Mouse (Mus musculus): ENCODE data around the gene Corin. TPM values are rescaled to one million over a fixed set of nuclear protein-coding genes. Genes with fewer than 3 reads are reported as not detected.
A peak's percentile ranks its signal among the peaks of the same experiment; 100 is the strongest.

Gene Corin
- polyA plus RNA-seq, 1 experiment from 2014 or later = 1.1 TPM

GRCm38 (mm10) chr5:72363838-72364237 is 140.4 kb downstream of the Corin start:
- Histone ChIP-seq H3K4me1 (ENCODE audit: control insufficient read depth, insufficient read depth, low read depth, low read length) (no peaks in the 10 kb centered on the region), H3K4me2 (ENCODE audit: low read length) (no peak overlapping the region), H3K9me3 (ENCODE audit: control insufficient read depth, low read length) (no peaks in the 10 kb centered on the region), H3K27ac (ENCODE audit: low read depth, low read length) (no peak overlapping the region), H3K27me3 (replicated peaks; ENCODE audit: control insufficient read depth, insufficient read depth, low read length) (no peaks in the 10 kb centered on the region), H3K4me3 (ENCODE audit: low read length) (no peak overlapping the region), H3K9ac (ENCODE audit: low read depth, low read length) (no peak overlapping the region), H3K36me3 (ENCODE audit: control insufficient read depth, insufficient read depth, low read length) (no peaks in the 10 kb centered on the region)
- 41% methylated on average over 3 of the region's 3 CpGs for WGBS
- ATAC-seq = no peak

GRCm38 (mm10) chr5:72353746-72354145 is 150.5 kb downstream of the Corin start:
- H3K36me3 ChIP-seq (ENCODE audit: control insufficient read depth, insufficient read depth, low read length) = no peaks in the 10 kb centered on the region
- H3K9ac ChIP-seq (ENCODE audit: low read depth, low read length) = no peak overlapping the region
- no peaks in the 10 kb centered on the region for H3K9me3 ChIP-seq (ENCODE audit: control insufficient read depth, low read length)
- no peak overlapping the region for H3K4me2 ChIP-seq (ENCODE audit: low read length)
- H3K4me1 ChIP-seq (ENCODE audit: control insufficient read depth, insufficient read depth, low read depth, low read length) = no peaks in the 10 kb centered on the region
- no peak for ATAC-seq
- H3K27me3 ChIP-seq (replicated peaks; ENCODE audit: control insufficient read depth, insufficient read depth, low read length) = no peaks in the 10 kb centered on the region
- no peak overlapping the region for H3K27ac ChIP-seq (ENCODE audit: low read depth, low read length)
- no peak overlapping the region for H3K4me3 ChIP-seq (ENCODE audit: low read length)
- WGBS = 66% methylated on average over 4 of the region's 4 CpGs

- no peak overlapping the region for H3K4me2 ChIP-seq (ENCODE audit: low read length)
- H3K4me3 ChIP-seq (ENCODE audit: low read length) = no peak overlapping the region
- no peak overlapping the region for H3K27ac ChIP-seq (ENCODE audit: low read depth, low read length)
- no peaks in the 10 kb centered on the region for H3K9me3 ChIP-seq (ENCODE audit: control insufficient read depth, low read length)
- WGBS = 37% methylated on average over 5 of the region's 5 CpGs
- no peaks in the 10 kb centered on the region for H3K27me3 ChIP-seq (replicated peaks; ENCODE audit: control insufficient read depth, insufficient read depth, low read length)
- ATAC-seq = peak; percentile 97
- H3K36me3 ChIP-seq (ENCODE audit: control insufficient read depth, insufficient read depth, low read length) = no peaks in the 10 kb centered on the region
- H3K9ac ChIP-seq (ENCODE audit: low read depth, low read length) = no peak overlapping the region
- no peaks in the 10 kb centered on the region for H3K4me1 ChIP-seq (ENCODE audit: control insufficient read depth, insufficient read depth, low read depth, low read length)
Observed at GRCm38 (mm10) chr5:72350081-72350758, 154.1 kb downstream of the Corin start.

GRCm38 (mm10) chr5:72348591-72348990 is 155.7 kb downstream of the Corin start:
- H3K9ac ChIP-seq (ENCODE audit: low read depth, low read length) = no peak overlapping the region

GRCm38 (mm10) chr5:72335873-72336272 is 168.4 kb downstream of the Corin start:
- no peak overlapping the region for H3K4me2 ChIP-seq (ENCODE audit: low read length)
- H3K4me3 ChIP-seq (ENCODE audit: low read length) = no peak overlapping the region
- H3K9me3 ChIP-seq (ENCODE audit: control insufficient read depth, low read length) = no peaks in the 10 kb centered on the region
- no peaks in the 10 kb centered on the region for H3K27me3 ChIP-seq (replicated peaks; ENCODE audit: control insufficient read depth, insufficient read depth, low read length)
- H3K27ac ChIP-seq (ENCODE audit: low read depth, low read length) = no peak overlapping the region
- H3K9ac ChIP-seq (ENCODE audit: low read depth, low read length) = no peak overlapping the region
- no peak for ATAC-seq
- H3K4me1 ChIP-seq (ENCODE audit: control insufficient read depth, insufficient read depth, low read depth, low read length) = no peaks in the 10 kb centered on the region
- WGBS = 85% methylated on average over 5 of the region's 5 CpGs
- H3K36me3 ChIP-seq (ENCODE audit: control insufficient read depth, insufficient read depth, low read length) = no peaks in the 10 kb centered on the region

More at GRCm38 (mm10) chr5:72348591-72348990, 155.7 kb downstream of the Corin start:
- WGBS = 58% methylated on average over 2 of the region's 2 CpGs
- no peak overlapping the region for H3K4me3 ChIP-seq (ENCODE audit: low read length)
- H3K4me2 ChIP-seq (ENCODE audit: low read length) = no peak overlapping the region
- H3K27ac ChIP-seq (ENCODE audit: low read depth, low read length) = no peak overlapping the region
- H3K36me3 ChIP-seq (ENCODE audit: control insufficient read depth, insufficient read depth, low read length) = no peaks in the 10 kb centered on the region
- H3K27me3 ChIP-seq (replicated peaks; ENCODE audit: control insufficient read depth, insufficient read depth, low read length) = no peaks in the 10 kb centered on the region
- no peaks in the 10 kb centered on the region for H3K9me3 ChIP-seq (ENCODE audit: control insufficient read depth, low read length)
- no peaks in the 10 kb centered on the region for H3K4me1 ChIP-seq (ENCODE audit: control insufficient read depth, insufficient read depth, low read depth, low read length)
- no peak for ATAC-seq

- no peak overlapping the region for H3K9ac ChIP-seq (ENCODE audit: low read depth, low read length)
- H3K4me2 ChIP-seq (ENCODE audit: low read length) = no peak overlapping the region
- H3K27me3 ChIP-seq (replicated peaks; ENCODE audit: control insufficient read depth, insufficient read depth, low read length) = no peaks in the 10 kb centered on the region
- no peaks in the 10 kb centered on the region for H3K4me1 ChIP-seq (ENCODE audit: control insufficient read depth, insufficient read depth, low read depth, low read length)
- ATAC-seq = no peak
- H3K27ac ChIP-seq (ENCODE audit: low read depth, low read length) = no peak overlapping the region
- no peak overlapping the region for H3K4me3 ChIP-seq (ENCODE audit: low read length)
- WGBS = 90% methylated on average over 10 of the region's 10 CpGs
- H3K9me3 ChIP-seq (ENCODE audit: control insufficient read depth, low read length) = no peaks in the 10 kb centered on the region
- no peaks in the 10 kb centered on the region for H3K36me3 ChIP-seq (ENCODE audit: control insufficient read depth, insufficient read depth, low read length)
Observed at GRCm38 (mm10) chr5:72332901-72333300, 171.4 kb downstream of the Corin start.

- Histone ChIP-seq H3K4me1 (ENCODE audit: control insufficient read depth, insufficient read depth, low read depth, low read length) (no peaks in the 10 kb centered on the region), H3K27me3 (replicated peaks; ENCODE audit: control insufficient read depth, insufficient read depth, low read length) (no peaks in the 10 kb centered on the region), H3K36me3 (ENCODE audit: control insufficient read depth, insufficient read depth, low read length) (no peaks in the 10 kb centered on the region), H3K9ac (ENCODE audit: low read depth, low read length) (no peak overlapping the region), H3K27ac (ENCODE audit: low read depth, low read length) (no peak overlapping the region), H3K4me2 (ENCODE audit: low read length) (no peak overlapping the region), H3K4me3 (ENCODE audit: low read length) (no peak overlapping the region), H3K9me3 (ENCODE audit: control insufficient read depth, low read length) (no peaks in the 10 kb centered on the region)
- WGBS = 51% methylated on average over 2 of the region's 2 CpGs
- no peak for ATAC-seq
Observed at GRCm38 (mm10) chr5:72331217-72331616, 173.1 kb downstream of the Corin start.

- Histone ChIP-seq H3K27ac (ENCODE audit: low read depth, low read length) (no peak overlapping the region), H3K27me3 (replicated peaks; ENCODE audit: control insufficient read depth, insufficient read depth, low read length) (no peaks in the 10 kb centered on the region), H3K4me1 (ENCODE audit: control insufficient read depth, insufficient read depth, low read depth, low read length) (no peaks in the 10 kb centered on the region), H3K4me3 (ENCODE audit: low read length) (no peak overlapping the region), H3K9ac (ENCODE audit: low read depth, low read length) (no peak overlapping the region), H3K9me3 (ENCODE audit: control insufficient read depth, low read length) (no peaks in the 10 kb centered on the region), H3K36me3 (ENCODE audit: control insufficient read depth, insufficient read depth, low read length) (no peaks in the 10 kb centered on the region), H3K4me2 (ENCODE audit: low read length) (no peak overlapping the region)
- no peak for ATAC-seq
- WGBS = 33% methylated on average over 11 of the region's 11 CpGs
Observed at GRCm38 (mm10) chr5:72330648-72331047, 173.6 kb downstream of the Corin start.

- Histone ChIP-seq H3K9ac (ENCODE audit: low read depth, low read length) (no peak overlapping the region), H3K9me3 (ENCODE audit: control insufficient read depth, low read length) (no peaks in the 10 kb centered on the region), H3K4me3 (ENCODE audit: low read length) (no peak overlapping the region), H3K36me3 (ENCODE audit: control insufficient read depth, insufficient read depth, low read length) (no peaks in the 10 kb centered on the region), H3K27me3 (replicated peaks; ENCODE audit: control insufficient read depth, insufficient read depth, low read length) (no peaks in the 10 kb centered on the region), H3K27ac (ENCODE audit: low read depth, low read length) (no peak overlapping the region), H3K4me1 (ENCODE audit: control insufficient read depth, insufficient read depth, low read depth, low read length) (no peaks in the 10 kb centered on the region), H3K4me2 (ENCODE audit: low read length) (no peak overlapping the region)
- WGBS = 45% methylated on average over 8 of the region's 8 CpGs
- ATAC-seq = no peak; the same call in 1 of the 2 replicates
Observed at GRCm38 (mm10) chr5:72329453-72329852, 174.8 kb downstream of the Corin start.
